Comparison of ENCODE assay signal across 8 mouse cellular contexts in the genomic region with DNA sequence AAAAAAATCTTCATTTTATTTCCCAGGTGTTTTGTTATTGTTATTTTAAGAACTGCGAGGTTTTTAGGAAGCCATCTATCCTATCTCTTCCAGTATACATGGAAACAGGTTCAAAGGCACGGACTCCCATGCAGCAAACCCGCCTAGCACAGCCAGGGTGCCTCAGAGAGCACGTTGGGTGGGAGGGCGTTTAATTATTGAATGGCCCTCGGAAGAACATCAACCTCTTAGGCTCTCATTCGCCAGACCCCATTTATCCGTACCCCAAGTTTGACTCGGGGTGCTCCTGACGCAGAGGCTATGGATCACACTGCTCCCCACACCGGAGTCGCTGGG. TPM values are rescaled to one million over a fixed set of nuclear protein-coding genes. Genes with fewer than 3 reads are reported as not detected.
DNase-seq lines count a peak whose midpoint lies in the region; ATAC-seq and TF ChIP-seq lines count a peak whose summit lies in the region.

No protein-coding gene starts in this region.

- peak; percentile 17 for ATAC-seq in liver, embryonic 13.5 days (ENCODE audit: low read depth)
- ATAC-seq in monocyte, adult 5-6 weeks (replicated peaks; ENCODE audit: insufficient number of reproducible peaks, low FRiP score, low TSS enrichment, poor library complexity, severe bottlenecking): no peak

- H3K27ac ChIP-seq in heart, adult 2 months: peak overlapping the region; percentile 26; the same call in 1 of the 2 replicates
- H3K27ac ChIP-seq in embryonic fibroblast, embryonic 13.5 days (ENCODE audit: insufficient read depth, low read length): no peak overlapping the region
- H3K27ac ChIP-seq in liver, embryonic 13.5 days: peak overlapping the region; percentile 29; the same call in 1 of the 2 replicates

- 15% methylated on average over 12 of the region's 12 CpGs for WGBS in heart, adult 2 months
- 7% methylated on average over 12 of the region's 12 CpGs for WGBS in liver, embryonic 13.5 days (ENCODE audit: insufficient replicate concordance)

- peaks cover 2% of the 10 kb centered on the region; the same call in 1 of the 2 replicates for H3K79me2 ChIP-seq in heart, adult 2 months (replicated peaks; ENCODE audit: control insufficient read depth, insufficient read depth, low read length)

- H3K4me1 ChIP-seq in heart, adult 2 months (ENCODE audit: control insufficient read depth, insufficient read depth, low read length): 0 out of 2 replicates have a peak, but pooled peaks cover 1% of the 10 kb centered on the region
- peaks cover 5% of the 10 kb centered on the region; the same call in 1 of the 2 replicates for H3K4me1 ChIP-seq in embryonic fibroblast, embryonic 13.5 days (ENCODE audit: control insufficient read depth, insufficient read depth, low read length)
- peaks cover 35% of the 10 kb centered on the region for H3K4me1 ChIP-seq in liver, embryonic 13.5 days (replicated peaks)

- intact Hi-C loops in heart, adult 2 months (cut with DNase I): loop anchor here (10.0 kb wide), 1 partner anchor 212 kb away; the partner anchor contains the start of genes Zfp398 and Zfp786

- peak overlapping the region; percentile 85 for H3K4me2 ChIP-seq in liver, embryonic 13.5 days

- H3K9me3 ChIP-seq in liver, embryonic 13.5 days (replicated peaks): no peaks in the 10 kb centered on the region

- no peaks in the 10 kb centered on the region for H3K27me3 ChIP-seq in heart, adult 2 months (ENCODE audit: control insufficient read depth, insufficient read depth, low read length)
- peaks cover 19% of the 10 kb centered on the region for H3K27me3 ChIP-seq in liver, embryonic 13.5 days

- H3K9ac ChIP-seq in heart, adult 2 months (ENCODE audit: low read depth, low read length): peak overlapping the region; percentile 70
- peak overlapping the region; percentile 84 for H3K9ac ChIP-seq in liver, embryonic 13.5 days

- no peak for TF ChIP-seq EP300 in heart, adult 2 months (IDR thresholded peaks at IDR 0.05; ENCODE audit: insufficient read depth, low read depth, low read length)

- H3K36me3 ChIP-seq in heart, adult 2 months (ENCODE audit: control insufficient read depth, insufficient read depth, low read length): peaks cover 4% of the 10 kb centered on the region; the same call in 1 of the 2 replicates
- peaks cover 27% of the 10 kb centered on the region for H3K36me3 ChIP-seq in liver, embryonic 13.5 days

- no peak for TF ChIP-seq CTCF in heart, adult 2 months (IDR thresholded peaks at IDR 0.05)
- peak; percentile 7; the same call in 1 of the 2 replicates for TF ChIP-seq CTCF in embryonic fibroblast, embryonic 13.5 days (IDR thresholded peaks at IDR 0.05; ENCODE audit: borderline replicate concordance, insufficient read depth, low read length)

- no peak for TF ChIP-seq POLR2A in heart, adult 2 months (IDR thresholded peaks at IDR 0.05; ENCODE audit: insufficient read depth, low read depth, low read length)
- no peak for TF ChIP-seq POLR2A in embryonic fibroblast, embryonic 13.5 days (IDR thresholded peaks at IDR 0.05; ENCODE audit: low read depth, low read length)

- peak overlapping the region; percentile 67 for H3K4me3 ChIP-seq in heart, adult 2 months
- H3K4me3 ChIP-seq in embryonic fibroblast, embryonic 13.5 days (ENCODE audit: insufficient read depth, low read length): peak overlapping the region; percentile 72
- peak overlapping the region; percentile 80 for H3K4me3 ChIP-seq in liver, embryonic 13.5 days (replicated peaks)

- no peak for DNase-seq in heart, adult 2 months
- no peak for DNase-seq in heart, adult 9 months (ENCODE audit: low spot score in 2 of 2)
- peak; percentile 24 for DNase-seq in CD4-positive helper T cell, adult 2 months (ENCODE audit: low read depth, low spot score)
- DNase-seq in liver, embryonic 13.5 days: no peak
- no peak for DNase-seq in frontal cortex, postnatal 36 days (ENCODE audit: low spot score in 2 of 2)
- no peak for DNase-seq in right cerebral cortex, adult 2 months (ENCODE audit: low spot score in 2 of 2)

RNA-seq across cellular contexts. Expression of gene Zfp777, which starts 1.6 kb away (rescaled TPM):
- total RNA-seq in heart, adult 2 months (2021): 10 to 100 TPM; 13.8 to 15.6 TPM
- 10.0 and 15.8 TPM in 2 replicates for polyA plus RNA-seq in heart, adult 2 months (2012; rRNA removed)
- 26.4 and 28.1 TPM in 2 replicates for polyA plus RNA-seq in embryonic fibroblast, embryonic 13.5 days (2011; ENCODE audit: insufficient read length, low read depth, missing spikeins)
- 2.8 and 3.1 TPM in 2 replicates for polyA plus RNA-seq in liver, embryonic 13.5 days (2015; fragmentation: Nextera tagmentation; extraction: Ambion mirVana)
- 8.5 to 22.4 TPM (median 21.5 TPM) in 3 replicates for total RNA-seq in monocyte, adult 5-6 weeks (2017)

RNA-seq across cellular contexts. Expression of gene Zfp746, which starts 39.3 kb away (rescaled TPM):
- 1 to 10 TPM; 9.5 to 9.8 TPM for total RNA-seq in heart, adult 2 months (2021)
- polyA plus RNA-seq in heart, adult 2 months (2012; rRNA removed): 8.7 and 10.2 TPM in 2 replicates
- 19.2 and 21.1 TPM in 2 replicates for polyA plus RNA-seq in embryonic fibroblast, embryonic 13.5 days (2011; ENCODE audit: insufficient read length, low read depth, missing spikeins)
- 3.9 and 5.0 TPM in 2 replicates for polyA plus RNA-seq in liver, embryonic 13.5 days (2015; fragmentation: Nextera tagmentation; extraction: Ambion mirVana)
- total RNA-seq in monocyte, adult 5-6 weeks (2017): 28.5 to 37.9 TPM (median 35.7 TPM) in 3 replicates
